Mouse (Mus musculus) gastrocnemius, adult 8-10 months (tissue): ENCODE data around the gene Ppp1r12a. TPM values are rescaled to one million over a fixed set of nuclear protein-coding genes. Genes with fewer than 3 reads are reported as not detected.
"Not testable (repeated sequence)": the region's sequence is repeated elsewhere in the genome, so short reads cannot be mapped to it uniquely, and the experiment has no call there.

ENCODE experiments used
- DNase-seq, 2 experiments: peaks; one replicate each; pipeline ENCODE4 v3.0.0; 2022; ENCODE audit warnings: low spot score in 2 of 2
- total RNA-seq, 4 experiments: library from RNA; stranded (reverse); gene quantifications; 2 replicates each; pipeline ENCODE4 v1.2.4; 2022

Gene Ppp1r12a
- total RNA-seq, 4 experiments from 2014 or later = 15.2 to 21.5 (median 20.8) TPM

- no peak for DNase-seq
These were observed 35.5 kb downstream of the Ppp1r12a start for GRCm38 (mm10) chr10:108197498-108197897.

GRCm38 (mm10) chr10:108198945-108199344, 37.0 kb downstream of the Ppp1r12a start:
- DNase-seq = no peak

- no peak for DNase-seq
These were observed 40.1 kb downstream of the Ppp1r12a start for GRCm38 (mm10) chr10:108202126-108202525.

GRCm38 (mm10) chr10:108203440-108203839, 41.4 kb downstream of the Ppp1r12a start:
- DNase-seq = no peak

DNA sequence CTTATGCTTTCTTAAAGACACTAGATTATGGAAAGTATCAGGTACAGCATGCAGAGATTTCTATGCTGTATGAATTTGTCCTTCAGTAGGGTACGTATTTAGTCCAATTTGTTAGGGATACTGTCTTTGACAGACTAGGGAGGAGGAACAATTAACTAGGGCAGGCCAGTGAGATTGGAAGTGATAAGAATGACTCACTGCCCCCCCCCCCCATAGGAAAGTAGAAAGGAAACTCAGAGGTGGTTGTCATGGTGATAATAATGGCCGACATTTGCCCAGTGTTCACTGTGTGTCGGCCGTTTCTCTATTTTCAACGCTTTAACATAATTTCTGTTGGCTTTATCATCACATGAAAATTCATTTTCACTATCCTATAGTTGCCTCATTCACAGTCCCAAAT, 47.4 kb downstream of the Ppp1r12a start:
- no peak for DNase-seq

DNA sequence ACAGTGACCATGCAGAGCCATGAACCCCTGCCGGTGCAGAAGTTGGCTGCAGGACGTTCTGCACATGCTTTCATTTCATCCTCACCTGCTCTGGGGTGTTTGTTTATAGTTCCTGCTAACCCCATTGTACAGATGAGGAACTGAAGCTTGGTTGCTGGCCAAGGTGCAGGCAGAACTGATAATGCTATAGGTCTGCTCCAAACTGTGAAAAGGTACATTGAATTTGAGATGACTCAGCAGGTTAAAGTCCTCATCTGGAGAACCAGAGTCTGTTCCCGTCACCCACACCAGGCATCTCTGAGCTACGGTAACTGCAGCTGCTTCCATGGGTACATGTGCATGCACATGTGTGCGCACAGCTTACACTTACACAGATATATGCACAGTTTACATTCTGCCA, 62.4 kb downstream of the Ppp1r12a start:
- DNase-seq = no peak

DNA sequence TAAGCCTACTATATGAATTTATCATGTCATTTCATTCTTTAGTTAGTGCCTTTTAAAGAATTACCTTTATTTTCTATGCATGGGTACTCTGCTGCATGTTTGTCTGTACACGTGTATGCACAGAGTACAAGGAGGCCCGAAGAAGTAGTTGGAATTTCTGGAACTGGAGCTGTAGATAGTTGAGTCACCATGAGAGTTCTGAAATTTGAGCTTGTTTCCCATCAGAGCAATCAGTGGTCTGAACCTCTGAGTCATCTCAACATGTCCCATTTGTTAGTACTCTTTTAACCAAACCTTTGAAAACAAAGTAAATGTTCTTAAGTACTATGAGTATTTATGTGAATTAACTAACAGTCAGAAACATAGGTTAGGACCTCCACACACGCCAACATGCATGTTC, 75.1 kb downstream of the Ppp1r12a start:
- DNase-seq = no peak

DNA sequence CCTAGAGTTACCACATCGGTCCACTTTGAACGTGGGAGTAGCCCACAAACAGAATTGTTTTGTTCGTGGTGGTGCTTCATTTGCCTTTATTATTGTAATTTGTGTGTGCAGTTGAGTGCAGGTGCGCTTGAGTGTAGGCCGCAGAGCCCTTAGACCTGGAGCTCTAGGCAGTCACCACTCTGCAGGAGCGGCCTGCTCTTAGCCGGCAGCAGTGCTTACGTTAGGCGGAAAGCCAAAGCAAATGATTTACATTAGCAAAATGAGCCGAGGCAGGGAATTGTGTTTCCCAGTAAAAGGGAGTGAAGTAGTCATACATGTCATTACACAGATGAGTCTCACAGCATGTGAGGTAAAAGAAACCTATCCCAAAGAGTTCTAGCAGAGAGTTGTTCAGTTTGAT, 77.1 kb downstream of the Ppp1r12a start:
- DNase-seq = no peak

DNA sequence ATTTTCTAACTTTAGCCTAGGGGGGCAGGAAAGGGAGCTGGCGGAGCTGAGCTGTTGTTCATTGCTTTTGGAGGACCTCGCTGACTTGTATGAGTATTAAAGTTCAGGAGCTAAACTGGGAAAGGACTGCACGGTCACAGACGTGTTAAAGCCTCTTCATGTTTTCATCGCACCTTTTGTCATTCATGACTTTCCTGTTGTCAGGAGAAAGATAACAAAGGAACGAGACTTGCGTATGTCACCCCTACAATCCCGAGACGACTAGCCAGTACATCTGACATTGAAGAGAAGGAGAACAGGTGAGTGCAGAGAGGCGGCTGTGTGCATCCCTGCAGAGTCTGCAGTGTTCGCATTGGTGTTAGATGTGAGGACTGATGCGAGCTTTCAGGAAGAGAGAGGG, 88.7 kb downstream of the Ppp1r12a start:
- DNase-seq = no peak

DNA sequence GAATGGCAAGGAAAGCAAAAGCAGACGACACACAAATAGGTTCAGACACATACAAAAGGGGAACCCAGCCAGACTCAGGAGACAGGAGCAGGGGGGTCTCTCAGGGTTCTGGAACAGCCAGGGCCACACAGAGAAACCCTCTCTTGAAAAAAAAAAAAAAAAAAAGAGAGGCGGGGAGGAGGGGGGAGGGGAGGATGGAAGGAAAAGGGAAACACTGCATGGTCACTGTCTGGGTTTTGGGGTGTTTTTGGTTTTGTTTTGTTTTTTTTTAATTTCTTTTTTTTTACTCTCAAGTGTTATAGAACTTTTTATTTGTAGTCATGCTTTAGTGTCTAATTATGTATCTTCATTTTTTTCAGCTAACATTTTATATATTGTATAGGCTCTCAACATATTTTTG, 89.2 kb downstream of the Ppp1r12a start:
- DNase-seq = no peak

DNA sequence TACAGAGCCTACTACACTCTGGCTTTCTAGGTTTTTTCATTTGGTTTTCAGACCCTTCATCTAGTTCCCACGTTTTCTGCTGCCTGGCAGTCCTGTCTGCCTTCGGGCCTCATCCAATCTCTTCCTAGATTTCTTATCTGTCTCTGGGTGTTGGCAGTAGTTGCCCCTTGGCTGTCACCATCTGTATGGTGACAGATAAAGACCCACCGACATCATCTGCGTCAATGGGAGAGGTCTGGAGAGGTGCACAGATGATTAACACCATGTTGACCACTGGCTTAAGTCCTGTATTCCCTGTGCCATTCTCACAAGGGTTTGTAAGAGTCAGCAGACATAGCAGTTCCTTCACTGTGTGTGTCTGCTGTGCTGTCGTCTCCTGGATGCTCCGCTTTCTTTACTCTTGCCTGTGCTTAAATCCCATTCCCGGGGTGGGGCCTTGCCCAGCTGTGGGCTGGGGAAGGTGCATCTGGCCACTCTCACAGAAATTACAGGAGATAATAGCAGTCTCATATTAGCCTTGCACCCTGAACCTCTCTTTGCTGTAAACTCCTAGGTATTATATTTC, 93.9 kb downstream of the Ppp1r12a start:
- no peak for DNase-seq

DNA sequence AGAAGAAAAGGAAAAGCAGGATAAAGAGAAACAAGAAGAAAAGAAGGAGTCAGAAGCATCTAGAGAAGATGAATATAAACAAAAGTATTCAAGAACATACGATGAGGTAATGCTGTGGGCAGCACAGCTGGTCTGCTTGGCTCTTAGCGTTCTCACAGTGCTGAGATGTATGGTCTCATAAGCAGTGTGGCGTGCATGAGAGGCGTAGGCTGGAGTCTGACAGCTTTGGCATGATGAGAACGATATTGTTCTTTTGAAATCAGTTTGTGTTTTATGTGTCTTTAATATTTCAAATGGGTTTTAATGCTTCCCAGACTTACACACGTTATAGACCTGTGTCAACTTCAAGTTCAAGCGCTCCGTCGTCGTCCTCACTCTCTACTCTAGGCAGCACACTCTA, 98.9 kb downstream of the Ppp1r12a start:
- no peak for DNase-seq

GRCm38 (mm10) chr10:108264641-108265040, 102.6 kb downstream of the Ppp1r12a start:
- DNase-seq = no peak

DNA sequence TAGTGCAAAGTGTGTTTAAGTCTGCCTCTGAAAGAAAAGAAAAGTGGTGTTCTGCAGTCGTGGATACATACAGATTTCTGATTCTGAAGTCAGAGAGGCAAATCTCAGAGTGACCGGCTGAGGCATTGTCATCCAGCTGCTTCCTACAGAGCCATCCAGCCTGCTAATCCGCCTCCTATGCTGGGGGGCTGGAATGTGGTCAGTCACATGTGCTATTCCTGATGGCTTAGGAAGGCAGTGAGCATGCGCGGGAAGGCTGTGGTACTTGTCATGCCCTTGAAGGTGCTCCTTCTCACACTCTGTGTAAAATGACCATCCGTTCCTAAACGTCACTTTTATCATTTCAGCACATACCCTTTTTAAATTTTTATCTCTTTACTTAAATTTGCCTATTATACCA, 109.2 kb downstream of the Ppp1r12a start:
- DNase-seq = no peak

- DNase-seq = no peak
These were observed 114.7 kb downstream of the Ppp1r12a start for GRCm38 (mm10) chr10:108276678-108277077.

DNA sequence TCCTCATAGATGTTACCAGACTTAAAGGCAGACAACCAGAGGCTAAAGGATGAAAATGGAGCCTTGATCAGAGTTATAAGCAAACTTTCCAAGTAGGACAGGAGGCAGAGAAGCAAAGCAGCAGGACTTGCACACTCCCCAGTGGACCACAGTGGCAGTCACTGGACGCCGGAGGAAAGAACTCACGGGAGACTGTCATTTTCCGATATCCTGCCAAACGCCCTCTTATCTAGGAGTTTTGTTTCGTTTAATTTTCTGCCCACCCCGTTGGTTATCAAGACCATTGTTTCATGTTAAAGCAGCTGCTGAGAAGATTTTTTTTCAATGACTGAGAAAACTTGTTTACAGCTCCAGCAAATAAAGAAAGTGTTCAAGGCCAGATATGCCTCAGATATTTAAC, 115.2 kb downstream of the Ppp1r12a start:
- DNase-seq = no peak

DNA sequence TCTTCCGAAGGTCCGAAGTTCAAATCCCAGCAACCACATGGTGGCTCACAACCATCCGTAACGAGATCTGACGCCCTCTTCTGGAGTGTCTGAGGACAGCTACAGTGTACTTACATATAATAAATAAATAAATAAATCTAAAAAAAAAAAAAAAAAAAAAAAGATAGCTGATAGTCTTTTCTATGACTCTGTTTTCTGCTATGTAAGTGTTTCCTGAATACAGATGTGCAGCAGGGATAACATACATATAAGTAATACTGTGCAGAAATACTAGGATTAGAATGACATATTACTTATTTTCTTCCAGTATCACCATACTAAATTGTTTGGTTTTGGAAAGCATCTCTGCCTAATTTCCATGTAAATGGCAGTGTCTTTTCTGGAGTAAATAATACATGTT, 119.1 kb downstream of the Ppp1r12a start:
- DNase-seq = not testable (repeated sequence)

DNA sequence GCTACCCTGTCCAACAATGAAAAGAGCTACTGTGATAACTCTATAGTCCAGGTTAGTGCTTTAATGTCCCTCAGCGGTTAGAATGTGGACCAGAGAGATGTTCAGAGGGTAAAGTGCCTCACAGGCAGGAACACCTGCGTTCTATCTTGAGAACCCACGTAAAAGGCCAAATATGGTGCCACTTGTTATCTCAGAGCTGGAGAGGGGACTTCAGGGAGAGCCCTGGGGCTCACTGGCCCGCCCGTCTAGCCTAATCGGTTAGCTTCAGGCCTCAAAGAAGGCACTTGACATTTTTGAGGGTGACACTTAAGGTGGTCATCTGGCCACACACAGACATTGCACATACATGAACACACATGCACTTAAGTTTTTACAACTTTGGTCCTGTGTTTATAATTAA, 120.4 kb downstream of the Ppp1r12a start:
- DNase-seq = no peak

DNA sequence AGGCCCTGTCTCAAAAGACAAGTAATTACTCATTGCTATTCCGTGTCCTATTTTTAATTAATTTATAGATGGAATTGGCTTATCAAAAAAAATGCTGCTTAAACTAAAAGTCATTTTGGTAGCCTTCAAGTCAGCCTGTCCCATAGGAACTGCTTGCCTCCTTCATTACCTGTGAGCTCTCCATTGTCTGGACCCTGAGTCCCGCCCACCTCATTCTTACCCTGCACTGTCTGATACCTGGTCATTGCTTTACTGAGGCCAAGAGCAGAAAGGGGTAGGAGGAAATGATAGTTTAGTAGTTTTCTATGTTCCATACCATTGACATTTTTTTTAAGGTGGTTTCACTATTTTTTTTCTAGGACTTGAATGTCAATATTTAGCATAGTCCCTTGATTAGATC, 121.4 kb downstream of the Ppp1r12a start:
- DNase-seq = no peak

GRCm38 (mm10) chr10:108283837-108284236, 121.8 kb downstream of the Ppp1r12a start:
- no peak for DNase-seq

- no peak for DNase-seq
These were observed 122.5 kb downstream of the Ppp1r12a start for GRCm38 (mm10) chr10:108284445-108284844.

- DNase-seq = no peak
These were observed 123.0 kb downstream of the Ppp1r12a start for GRCm38 (mm10) chr10:108284977-108285376.

GRCm38 (mm10) chr10:108286658-108287437, 124.9 kb downstream of the Ppp1r12a start:
- DNase-seq = no peak
